Mouse (Mus musculus) lung, postnatal 14 days (tissue): ENCODE results near the gene Disp2.

Experiments
- DNase-seq: peaks from one replicate; pipeline ENCODE4 v3.0.0; 2021

Gene Disp2

GRCm38 (mm10) chr2:118779504-118780480 lies at the start of gene Disp2:
Gene Disp2, plus strand, starts transcription at chr2:118779719.
- peak; percentile 96 for DNase-seq

GRCm38 (mm10) chr2:118729816-118730621 lies 49.5 kb upstream of the Disp2 start:
- no peak for DNase-seq

- peak; percentile 86 for DNase-seq
Observed at GRCm38 (mm10) chr2:118730622-118730915, 49.0 kb upstream of the Disp2 start.

GRCm38 (mm10) chr2:118731981-118732380 lies 47.5 kb upstream of the Disp2 start:
- DNase-seq: no peak

GRCm38 (mm10) chr2:118733341-118733740 lies 46.2 kb upstream of the Disp2 start:
- no peak for DNase-seq

- DNase-seq: no peak
Observed at GRCm38 (mm10) chr2:118740341-118740740, 39.2 kb upstream of the Disp2 start.

- DNase-seq: no peak
Observed at GRCm38 (mm10) chr2:118741183-118741582, 38.3 kb upstream of the Disp2 start.

- peak; percentile 56 for DNase-seq
Observed at GRCm38 (mm10) chr2:118743261-118743943, 36.1 kb upstream of the Disp2 start.

GRCm38 (mm10) chr2:118744621-118745020 lies 34.9 kb upstream of the Disp2 start:
- DNase-seq: no peak

GRCm38 (mm10) chr2:118745232-118745884 lies 34.2 kb upstream of the Disp2 start, which contains the start of gene Inafm2:
Gene Inafm2, plus strand, starts transcription at chr2:118745758.
- peak; percentile 89 for DNase-seq

GRCm38 (mm10) chr2:118745915-118746901 lies 33.3 kb upstream of the Disp2 start:
- DNase-seq: no peak

GRCm38 (mm10) chr2:118747301-118747960 lies 32.1 kb upstream of the Disp2 start:
- peak; percentile 69 for DNase-seq

GRCm38 (mm10) chr2:118749341-118749884 lies 30.1 kb upstream of the Disp2 start:
- no peak for DNase-seq

- DNase-seq: no peak
Observed at GRCm38 (mm10) chr2:118750476-118750875, 29.0 kb upstream of the Disp2 start.

GRCm38 (mm10) chr2:118751896-118752791 lies 27.4 kb upstream of the Disp2 start:
- DNase-seq: no peak

GRCm38 (mm10) chr2:118752792-118753108 lies 26.8 kb upstream of the Disp2 start:
- DNase-seq: no peak

- DNase-seq: no peak
Observed at GRCm38 (mm10) chr2:118754143-118754542, 25.4 kb upstream of the Disp2 start.

GRCm38 (mm10) chr2:118755407-118755806 lies 24.1 kb upstream of the Disp2 start:
- DNase-seq: no peak

- DNase-seq: no peak
Observed at GRCm38 (mm10) chr2:118756103-118756502, 23.4 kb upstream of the Disp2 start.
